Mouse (Mus musculus): ENCODE data around the gene Elf5. TPM values are rescaled to one million over a fixed set of nuclear protein-coding genes. Genes with fewer than 3 reads are reported as not detected.

The Elf5 gene
- 0.13 and 0.20 TPM in 2 replicates for polyA plus RNA-seq (2015; fragmentation: Nextera tagmentation; extraction: Ambion mirVana)

GRCm38 (mm10) chr2:103411348-103411747, at the start of gene Elf5:
Gene Elf5, plus strand, starts transcription at chr2:103411688.
- no peaks in the 10 kb centered on the region for H3K36me3 ChIP-seq
- H3K4me3 ChIP-seq (replicated peaks) = no peak within 1 kb of the TSS
- WGBS = 81% methylated on average over 6 of the region's 6 CpGs
- no peaks in the 10 kb centered on the region for H3K4me1 ChIP-seq (replicated peaks)
- ATAC-seq = no peak
- H3K9me3 ChIP-seq = no peaks in the 10 kb centered on the region
- no peak within 1 kb of the TSS for H3K4me2 ChIP-seq (replicated peaks)
- H3K27ac ChIP-seq = no peak within 1 kb of the TSS
- no peak within 1 kb of the TSS for H3K9ac ChIP-seq
- H3K27me3 ChIP-seq (replicated peaks) = no peaks in the 10 kb centered on the region

- H3K4me3 ChIP-seq (replicated peaks) = no peak overlapping the region
- ATAC-seq = no peak
- H3K9ac ChIP-seq = no peak overlapping the region
- no peak overlapping the region for H3K4me2 ChIP-seq (replicated peaks)
- H3K36me3 ChIP-seq = no peaks in the 10 kb centered on the region
- WGBS = 54% methylated on average over 5 of the region's 5 CpGs
- H3K9me3 ChIP-seq = no peaks in the 10 kb centered on the region
- H3K4me1 ChIP-seq (replicated peaks) = no peaks in the 10 kb centered on the region
- H3K27me3 ChIP-seq (replicated peaks) = no peaks in the 10 kb centered on the region
- no peak overlapping the region for H3K27ac ChIP-seq
Observed at GRCm38 (mm10) chr2:103372541-103372940, 38.9 kb upstream of the Elf5 start.

- Histone ChIP-seq H3K9ac (no peak overlapping the region), H3K9me3 (no peaks in the 10 kb centered on the region), H3K27me3 (replicated peaks) (no peaks in the 10 kb centered on the region), H3K4me2 (replicated peaks) (no peak overlapping the region), H3K27ac (no peak overlapping the region), H3K4me3 (replicated peaks) (no peak overlapping the region), H3K4me1 (replicated peaks) (0 out of 2 replicates have a peak, but pooled peaks cover 4% of the 10 kb centered on the region), H3K36me3 (no peaks in the 10 kb centered on the region)
- 72% methylated on average over 9 of the region's 9 CpGs for WGBS
- no peak for ATAC-seq
Observed at GRCm38 (mm10) chr2:103379502-103380160, 31.9 kb upstream of the Elf5 start.

- Histone ChIP-seq H3K9ac (no peak overlapping the region), H3K36me3 (no peaks in the 10 kb centered on the region), H3K4me2 (replicated peaks) (no peak overlapping the region), H3K4me3 (replicated peaks) (no peak overlapping the region), H3K27me3 (replicated peaks) (no peaks in the 10 kb centered on the region), H3K9me3 (no peaks in the 10 kb centered on the region), H3K27ac (no peak overlapping the region), H3K4me1 (replicated peaks) (0 out of 2 replicates have a peak, but pooled peaks cover 4% of the 10 kb centered on the region)
- ATAC-seq = no peak
- WGBS = 69% methylated on average over 2 of the region's 2 CpGs
Observed at GRCm38 (mm10) chr2:103382174-103382573, 29.3 kb upstream of the Elf5 start.

GRCm38 (mm10) chr2:103387881-103388280, 23.6 kb upstream of the Elf5 start:
- Histone ChIP-seq H3K9me3 (no peaks in the 10 kb centered on the region), H3K27me3 (replicated peaks) (no peaks in the 10 kb centered on the region), H3K9ac (no peak overlapping the region), H3K4me3 (replicated peaks) (no peak overlapping the region), H3K4me1 (replicated peaks) (no peaks in the 10 kb centered on the region), H3K36me3 (no peaks in the 10 kb centered on the region), H3K27ac (no peak overlapping the region), H3K4me2 (replicated peaks) (no peak overlapping the region)
- 41% methylated on average over 1 of the region's 1 CpGs for WGBS
- ATAC-seq = no peak

GRCm38 (mm10) chr2:103388311-103388710, 23.2 kb upstream of the Elf5 start:
- H3K9ac ChIP-seq = no peak overlapping the region
- H3K4me2 ChIP-seq (replicated peaks) = no peak overlapping the region
- no peak for ATAC-seq
- WGBS = 64% methylated on average over 1 of the region's 1 CpGs
- H3K4me1 ChIP-seq (replicated peaks) = no peaks in the 10 kb centered on the region
- H3K4me3 ChIP-seq (replicated peaks) = no peak overlapping the region
- no peak overlapping the region for H3K27ac ChIP-seq
- no peaks in the 10 kb centered on the region for H3K9me3 ChIP-seq
- no peaks in the 10 kb centered on the region for H3K27me3 ChIP-seq (replicated peaks)
- H3K36me3 ChIP-seq = no peaks in the 10 kb centered on the region

- H3K9ac ChIP-seq = no peak overlapping the region
- H3K4me1 ChIP-seq (replicated peaks) = no peaks in the 10 kb centered on the region
- no peaks in the 10 kb centered on the region for H3K27me3 ChIP-seq (replicated peaks)
- no peak overlapping the region for H3K4me3 ChIP-seq (replicated peaks)
- ATAC-seq = no peak
- no peak overlapping the region for H3K27ac ChIP-seq
- no peaks in the 10 kb centered on the region for H3K9me3 ChIP-seq
- WGBS = 61% methylated on average over 4 of the region's 4 CpGs
- H3K36me3 ChIP-seq = no peaks in the 10 kb centered on the region
- H3K4me2 ChIP-seq (replicated peaks) = no peak overlapping the region
Observed at GRCm38 (mm10) chr2:103390086-103390988, 21.2 kb upstream of the Elf5 start.

- ATAC-seq = no peak
- Histone ChIP-seq H3K27me3 (replicated peaks) (no peaks in the 10 kb centered on the region), H3K9me3 (no peaks in the 10 kb centered on the region), H3K27ac (no peak overlapping the region), H3K36me3 (no peaks in the 10 kb centered on the region), H3K9ac (no peak overlapping the region), H3K4me3 (replicated peaks) (no peak overlapping the region), H3K4me2 (replicated peaks) (no peak overlapping the region), H3K4me1 (replicated peaks) (no peaks in the 10 kb centered on the region)
- 89% methylated on average over 3 of the region's 4 CpGs for WGBS
Observed at GRCm38 (mm10) chr2:103391626-103392025, 19.9 kb upstream of the Elf5 start.

- ATAC-seq = no peak
- no peak overlapping the region for H3K9ac ChIP-seq
- H3K4me2 ChIP-seq (replicated peaks) = no peak overlapping the region
- no peak overlapping the region for H3K27ac ChIP-seq
- 83% methylated on average over 6 of the region's 6 CpGs for WGBS
- H3K9me3 ChIP-seq = no peaks in the 10 kb centered on the region
- H3K36me3 ChIP-seq = no peaks in the 10 kb centered on the region
- no peaks in the 10 kb centered on the region for H3K27me3 ChIP-seq (replicated peaks)
- no peak overlapping the region for H3K4me3 ChIP-seq (replicated peaks)
- no peaks in the 10 kb centered on the region for H3K4me1 ChIP-seq (replicated peaks)
Observed at GRCm38 (mm10) chr2:103398110-103398509, 13.4 kb upstream of the Elf5 start.

GRCm38 (mm10) chr2:103400691-103401090, 10.8 kb upstream of the Elf5 start:
- H3K4me3 ChIP-seq (replicated peaks) = no peak overlapping the region
- WGBS = 74% methylated on average over 4 of the region's 4 CpGs
- no peak overlapping the region for H3K4me2 ChIP-seq (replicated peaks)
- no peak for ATAC-seq
- H3K27me3 ChIP-seq (replicated peaks) = no peaks in the 10 kb centered on the region
- no peaks in the 10 kb centered on the region for H3K4me1 ChIP-seq (replicated peaks)
- H3K9ac ChIP-seq = no peak overlapping the region
- H3K27ac ChIP-seq = no peak overlapping the region
- H3K36me3 ChIP-seq = no peaks in the 10 kb centered on the region
- no peaks in the 10 kb centered on the region for H3K9me3 ChIP-seq

- no peaks in the 10 kb centered on the region for H3K36me3 ChIP-seq
- no peaks in the 10 kb centered on the region for H3K27me3 ChIP-seq (replicated peaks)
- no peak overlapping the region for H3K27ac ChIP-seq
- H3K9me3 ChIP-seq = no peaks in the 10 kb centered on the region
- no peak overlapping the region for H3K4me3 ChIP-seq (replicated peaks)
- H3K4me2 ChIP-seq (replicated peaks) = no peak overlapping the region
- ATAC-seq = no peak
- H3K9ac ChIP-seq = no peak overlapping the region
- H3K4me1 ChIP-seq (replicated peaks) = no peaks in the 10 kb centered on the region
- 58% methylated on average over 3 of the region's 3 CpGs for WGBS
Observed at GRCm38 (mm10) chr2:103406239-103406638, 5.2 kb upstream of the Elf5 start.

GRCm38 (mm10) chr2:103411816-103412215, 328 bp downstream of the Elf5 start:
- no peak overlapping the region for H3K9ac ChIP-seq
- H3K36me3 ChIP-seq = no peaks in the 10 kb centered on the region
- H3K27ac ChIP-seq = no peak overlapping the region
- 80% methylated on average over 3 of the region's 3 CpGs for WGBS
- no peak overlapping the region for H3K4me3 ChIP-seq (replicated peaks)
- no peak for ATAC-seq
- no peaks in the 10 kb centered on the region for H3K4me1 ChIP-seq (replicated peaks)
- no peak overlapping the region for H3K4me2 ChIP-seq (replicated peaks)
- H3K9me3 ChIP-seq = no peaks in the 10 kb centered on the region
- H3K27me3 ChIP-seq (replicated peaks) = no peaks in the 10 kb centered on the region
